Mouse (Mus musculus): Measurements from ENCODE around the gene Rplp1.

GRCm38 (mm10) chr9:61941054-61941453 is 26.7 kb upstream of the Rplp1 start:
- TF ChIP-seq CTCF (IDR thresholded peaks at IDR 0.05; ENCODE audit: borderline replicate concordance, control insufficient read depth, extremely low read depth, insufficient read depth, low read length, poor library complexity) (no peak), POLR2A (IDR thresholded peaks at IDR 0.05; ENCODE audit: control insufficient read depth, extremely low read depth, insufficient read depth, low read length, poor library complexity) (no peak)
